Mouse (Mus musculus) left cerebral cortex, adult 18-20 months (tissue): ENCODE data around the gene Afap1l2. TPM values are rescaled to one million over a fixed set of nuclear protein-coding genes. Genes with fewer than 3 reads are reported as not detected.

Source experiments
- DNase-seq, 2 experiments: peaks; one replicate each; pipeline ENCODE4 v3.0.0; 2021 to 2022; ENCODE audit warnings: low spot score in 2 of 2, mixed read lengths in 1 of 2
- total RNA-seq, 2 experiments: library from RNA; stranded (reverse); gene quantifications; 2 replicates each; pipeline ENCODE4 v1.2.3; 2021

The Afap1l2 gene
- total RNA-seq, 2 experiments from 2014 or later = 7.5 to 8.0 TPM

DNA sequence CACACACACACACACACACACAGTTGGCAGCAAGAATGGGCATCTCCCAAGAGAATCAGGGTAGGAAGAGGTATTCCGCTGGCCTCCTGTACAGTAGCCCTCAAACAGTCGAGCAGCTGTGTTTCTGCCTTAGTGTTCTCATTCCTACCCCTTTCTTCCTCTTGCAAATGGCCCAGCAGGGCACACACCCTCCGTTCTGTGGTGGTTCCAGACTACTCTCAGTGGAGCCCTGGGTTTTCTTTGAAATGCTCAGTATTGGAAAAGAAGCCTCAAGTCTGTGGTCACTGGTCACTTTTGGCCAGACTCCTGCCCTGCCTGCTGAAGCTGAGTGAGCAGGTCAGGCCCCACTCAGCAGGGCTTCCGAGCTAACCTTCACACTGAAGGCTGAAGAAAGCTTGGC is 1.6 kb upstream of the Afap1l2 start:
- no peak for DNase-seq

GRCm38 (mm10) chr19:57007291-57007690 is 737 bp downstream of the Afap1l2 start:
- no peak for DNase-seq

DNA sequence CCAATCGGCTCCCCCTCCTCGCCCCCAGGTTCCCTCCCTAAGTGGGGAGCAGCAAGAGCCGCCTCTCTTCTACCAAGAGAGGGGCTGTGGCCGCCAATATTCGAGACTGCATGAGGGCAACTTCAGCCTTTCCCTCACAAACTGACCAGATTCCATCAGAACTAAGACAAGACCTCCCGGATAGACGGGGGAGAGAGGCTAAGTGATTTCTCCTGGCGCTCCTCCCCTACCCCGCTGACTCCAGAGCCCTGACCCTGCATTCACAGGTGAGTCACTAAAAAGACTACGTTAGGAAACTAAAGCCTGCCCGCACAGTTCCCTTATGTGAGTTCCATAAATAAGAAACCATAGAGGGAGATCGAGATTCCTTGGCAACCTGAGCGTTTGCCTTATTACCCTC is 1.2 kb downstream of the Afap1l2 start:
- no peak for DNase-seq

DNA sequence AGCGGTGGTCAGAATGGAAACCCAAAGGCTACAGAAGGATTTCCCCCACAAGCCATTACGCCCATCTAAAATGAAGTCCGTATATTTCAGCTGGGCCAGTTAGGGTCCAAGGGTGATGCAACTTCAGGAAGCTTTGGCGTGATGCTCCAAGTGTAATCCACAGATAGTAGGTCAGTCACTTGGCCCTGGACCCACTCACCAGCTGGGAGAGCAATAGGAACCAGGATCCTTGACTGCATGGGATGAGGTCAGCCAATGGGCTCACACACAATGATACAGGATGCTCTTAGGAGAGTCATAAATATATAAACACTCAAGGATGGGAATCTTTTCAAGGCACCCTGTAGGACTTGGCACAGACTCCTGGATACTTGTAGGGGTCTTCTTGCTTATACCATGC is 3.0 kb downstream of the Afap1l2 start:
- DNase-seq = no peak

DNA sequence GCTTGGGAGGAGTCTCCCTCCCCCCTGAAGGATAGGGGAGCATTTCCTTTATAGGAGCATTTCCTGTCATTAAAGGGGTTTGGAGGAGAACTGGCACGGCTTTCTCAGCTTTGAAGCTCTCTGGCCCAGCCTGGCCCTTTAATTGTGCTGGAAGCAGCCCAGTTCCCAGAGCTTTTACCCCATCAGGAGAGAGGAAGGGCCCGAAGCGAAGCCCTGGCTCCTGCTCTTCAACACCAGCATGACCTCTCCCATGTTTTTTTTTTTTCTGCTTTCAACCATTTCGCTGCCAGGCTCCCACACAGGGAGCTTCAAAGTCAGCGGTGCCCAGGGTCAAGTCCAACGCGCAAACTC is 4.6 kb downstream of the Afap1l2 start:
- DNase-seq = peak in 1 of 2 experiments; percentile 16

DNA sequence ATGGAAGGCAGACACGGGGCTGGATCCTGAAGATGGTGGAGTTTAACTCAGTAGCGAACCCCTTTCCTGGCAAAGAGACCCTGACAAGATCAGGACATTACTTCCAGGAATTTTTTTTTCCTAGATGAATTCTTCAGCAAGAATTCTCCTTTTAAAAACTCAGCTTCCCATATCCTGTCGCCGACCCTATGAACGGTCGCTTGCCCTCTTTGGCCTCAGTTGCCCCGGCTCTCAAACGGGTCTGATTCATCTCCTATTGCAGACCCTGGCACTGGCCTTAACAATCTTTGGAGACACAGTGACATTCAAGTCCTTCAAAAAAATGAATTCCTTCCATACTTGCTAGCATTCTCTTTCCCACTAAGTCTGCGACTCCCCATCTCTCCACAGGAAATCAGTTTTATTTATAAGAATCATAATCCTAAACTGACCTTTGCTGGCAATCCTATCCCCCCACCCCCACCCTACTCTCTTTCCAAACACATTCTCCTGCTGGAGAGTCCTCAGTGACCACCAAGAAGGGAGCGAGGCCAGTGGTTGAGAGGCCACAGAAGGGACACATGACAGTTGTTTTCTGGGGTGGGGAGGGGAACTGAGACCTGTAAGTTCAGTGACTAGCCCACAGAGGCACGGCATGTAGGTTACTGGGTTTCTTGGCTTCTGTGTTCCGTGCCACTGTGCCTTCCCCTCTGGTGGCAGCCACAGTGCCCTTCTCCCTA is 5.1 kb downstream of the Afap1l2 start:
- no peak for DNase-seq

- DNase-seq = no peak
Observed at GRCm38 (mm10) chr19:57001926-57002325, 6.1 kb downstream of the Afap1l2 start.

DNA sequence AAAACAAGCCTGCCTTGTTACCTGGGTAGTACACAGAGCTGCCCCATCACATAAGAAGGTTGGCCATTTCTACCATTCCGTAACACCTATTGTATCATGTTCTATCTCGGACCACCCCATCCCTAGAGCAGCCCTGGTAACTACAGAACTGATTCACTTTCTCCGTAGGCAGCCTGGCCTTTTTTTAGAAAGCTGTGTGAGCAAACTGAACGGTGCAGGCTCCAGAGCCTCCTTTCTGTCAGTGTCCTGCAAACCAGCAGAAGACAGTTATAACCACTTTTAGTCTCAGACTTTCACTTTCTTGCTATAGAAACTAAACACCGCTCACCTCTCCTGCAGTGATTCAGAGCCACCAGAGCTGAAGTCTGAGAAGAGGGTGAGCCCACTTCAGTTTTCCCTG is 7.4 kb downstream of the Afap1l2 start:
- no peak for DNase-seq

- DNase-seq = no peak
Observed at GRCm38 (mm10) chr19:56999781-57000180, 8.2 kb downstream of the Afap1l2 start.

- DNase-seq = no peak
Observed at GRCm38 (mm10) chr19:56998910-56999309, 9.1 kb downstream of the Afap1l2 start.

DNA sequence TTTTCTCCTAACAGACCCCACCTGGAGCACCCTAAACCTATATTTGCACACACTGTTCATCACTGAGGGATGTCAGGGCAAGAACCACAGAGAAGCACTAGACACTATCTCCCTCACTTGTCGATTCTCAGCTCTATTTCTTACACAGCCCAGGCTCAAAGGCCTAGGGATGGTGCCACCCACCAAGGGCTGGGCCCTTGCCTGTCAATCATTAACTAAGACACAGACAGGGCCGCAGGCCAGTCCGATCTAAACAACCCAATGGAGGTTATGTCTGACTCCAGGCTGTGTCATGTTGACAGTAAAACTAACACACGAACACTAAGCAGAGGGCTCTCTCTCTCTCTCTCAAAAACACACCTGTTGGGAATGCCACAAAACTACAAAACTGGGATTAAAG is 9.7 kb downstream of the Afap1l2 start:
- DNase-seq = no peak

DNA sequence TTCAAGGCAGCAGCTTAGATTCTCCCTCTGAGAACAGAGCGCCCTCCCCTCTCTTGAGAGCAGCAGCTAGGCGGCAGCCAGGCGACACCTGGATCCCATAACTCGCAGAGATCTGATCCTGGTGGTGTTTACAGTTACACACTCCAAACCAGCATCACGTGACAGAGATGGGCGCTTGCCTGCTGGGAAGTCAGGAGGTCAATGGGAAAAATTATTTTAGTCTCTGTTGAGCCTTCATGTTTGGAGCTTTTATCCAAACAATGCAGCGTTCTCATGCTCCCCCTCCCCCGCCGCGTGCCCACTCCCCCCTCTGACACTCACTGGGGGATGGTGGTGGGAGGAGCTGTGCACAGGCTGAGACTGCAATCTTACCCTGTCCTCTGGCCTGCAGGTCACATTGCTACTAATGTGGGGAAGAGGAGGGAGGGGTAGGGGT is 10.8 kb downstream of the Afap1l2 start:
- DNase-seq = no peak

- no peak for DNase-seq
Observed at GRCm38 (mm10) chr19:56995441-56995840, 12.6 kb downstream of the Afap1l2 start.

GRCm38 (mm10) chr19:56994653-56995052 is 13.4 kb downstream of the Afap1l2 start:
- no peak for DNase-seq

GRCm38 (mm10) chr19:56993763-56994162 is 14.3 kb downstream of the Afap1l2 start:
- no peak for DNase-seq

GRCm38 (mm10) chr19:56992978-56993545 is 15.0 kb downstream of the Afap1l2 start:
- DNase-seq = no peak

DNA sequence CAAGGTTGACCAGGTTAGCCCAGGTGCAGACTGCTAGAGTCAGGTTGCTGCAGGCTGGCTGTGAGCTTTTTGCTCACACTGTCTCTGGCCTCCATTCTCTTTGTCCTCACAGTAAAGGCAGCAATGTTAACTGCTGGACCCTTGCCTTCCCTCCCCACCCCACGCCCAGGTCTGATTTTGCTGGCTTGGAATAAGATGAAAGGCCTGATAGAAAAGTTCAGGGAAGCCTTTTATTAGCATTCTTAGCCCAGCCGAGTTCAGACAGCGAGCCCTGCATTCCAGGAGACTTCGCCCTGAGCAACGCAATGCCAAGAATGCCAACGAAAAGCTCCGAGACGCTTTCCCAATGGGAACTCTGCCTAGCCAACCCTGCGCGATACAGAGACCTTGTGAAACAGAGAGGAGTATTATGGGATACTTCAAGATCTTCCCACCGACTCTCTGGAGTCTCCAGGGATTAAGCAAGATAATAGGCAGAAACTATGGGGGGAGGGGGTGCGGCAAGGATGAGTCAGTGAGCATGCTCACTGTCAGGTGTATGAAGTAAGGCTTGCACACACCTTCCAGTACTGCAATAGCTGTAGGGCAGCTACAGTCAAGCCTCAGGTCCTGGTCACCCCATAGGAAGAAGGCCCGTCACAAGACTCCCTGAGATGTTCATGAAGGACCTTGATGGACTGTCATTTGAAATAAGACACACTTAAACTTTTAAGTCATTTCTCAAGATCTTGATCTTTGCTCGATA is 17.5 kb downstream of the Afap1l2 start:
- no peak for DNase-seq

- DNase-seq = no peak
Observed at GRCm38 (mm10) chr19:56989171-56989570, 18.9 kb downstream of the Afap1l2 start.

GRCm38 (mm10) chr19:56984229-56984628 is 23.8 kb downstream of the Afap1l2 start:
- DNase-seq = no peak

- no peak for DNase-seq
Observed at GRCm38 (mm10) chr19:56983757-56984156, 24.3 kb downstream of the Afap1l2 start.

DNA sequence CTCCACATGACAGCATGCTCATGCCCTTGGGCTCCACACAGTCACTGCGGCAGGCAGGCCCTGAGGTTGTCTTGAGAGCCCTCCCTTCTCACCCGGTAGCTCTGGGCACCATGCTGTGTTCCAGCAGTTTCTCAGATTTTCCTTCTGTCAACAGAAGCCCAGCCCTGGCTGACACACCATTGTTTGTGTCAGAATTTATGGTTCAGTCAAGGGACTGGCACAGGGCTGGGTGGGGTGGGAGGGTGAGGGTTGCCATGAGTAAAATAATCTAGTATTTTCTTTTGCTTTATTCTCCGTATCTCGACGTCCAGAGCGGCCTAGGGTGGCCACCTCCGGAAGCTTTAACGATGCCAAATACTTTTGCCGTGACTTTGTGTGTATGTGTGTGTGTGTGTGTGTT is 26.3 kb downstream of the Afap1l2 start:
- DNase-seq = no peak

GRCm38 (mm10) chr19:56980803-56981202 is 27.2 kb downstream of the Afap1l2 start:
- peak; percentile 12 to 27 for DNase-seq
